Mouse (Mus musculus): ENCODE measurements around the gene Ttc23. TPM values are rescaled to one million over a fixed set of nuclear protein-coding genes. Genes with fewer than 3 reads are reported as not detected.

Ttc23 gene
- polyA plus RNA-seq, 1 experiment from 2014 or later, result 32.3 TPM

- Histone ChIP-seq H3K9ac (no peak overlapping the region), H3K4me2 (no peak overlapping the region), H3K27me3 (no peaks in the 10 kb centered on the region), H3K27ac (no peak overlapping the region), H3K9me3 (no peaks in the 10 kb centered on the region), H3K4me1 (peaks cover 14% of the 10 kb centered on the region), H3K4me3 (replicated peaks) (no peak overlapping the region), H3K36me3 (replicated peaks) (peaks cover 36% of the 10 kb centered on the region)
- 86% methylated on average over 7 of the region's 7 CpGs for WGBS
- ATAC-seq (ENCODE audit: low FRiP score), result no peak
These were observed 63.0 kb downstream of the Ttc23 start for GRCm38 (mm10) chr7:67710216-67710615.

- Histone ChIP-seq H3K4me1 (peaks cover 14% of the 10 kb centered on the region), H3K36me3 (replicated peaks) (peaks cover 34% of the 10 kb centered on the region), H3K27ac (peak overlapping the region; percentile 78), H3K9me3 (no peaks in the 10 kb centered on the region), H3K4me3 (replicated peaks) (no peak overlapping the region), H3K27me3 (no peaks in the 10 kb centered on the region), H3K4me2 (peak overlapping the region; percentile 25), H3K9ac (0 out of 2 replicates have a peak overlapping the region, but pooled peaks have one; percentile 25)
- WGBS, result 50% methylated on average over 19 of the region's 19 CpGs
- peak; percentile 79; the same call in 1 of the 2 replicates for ATAC-seq (ENCODE audit: low FRiP score)
These were observed 66.8 kb downstream of the Ttc23 start for GRCm38 (mm10) chr7:67713820-67714510.

- H3K4me1 ChIP-seq, result peaks cover 14% of the 10 kb centered on the region
- H3K9me3 ChIP-seq, result no peaks in the 10 kb centered on the region
- H3K9ac ChIP-seq, result no peak overlapping the region
- no peaks in the 10 kb centered on the region for H3K27me3 ChIP-seq
- H3K27ac ChIP-seq, result no peak overlapping the region
- peaks cover 32% of the 10 kb centered on the region for H3K36me3 ChIP-seq (replicated peaks)
- H3K4me2 ChIP-seq, result no peak overlapping the region
- no peak overlapping the region for H3K4me3 ChIP-seq (replicated peaks)
- WGBS, result 82% methylated on average over 7 of the region's 7 CpGs
- ATAC-seq (ENCODE audit: low FRiP score), result no peak
These were observed 68.0 kb downstream of the Ttc23 start for GRCm38 (mm10) chr7:67715176-67715575.

- Histone ChIP-seq H3K36me3 (replicated peaks) (peaks cover 23% of the 10 kb centered on the region), H3K27ac (no peak overlapping the region), H3K9me3 (no peaks in the 10 kb centered on the region), H3K4me2 (no peak overlapping the region), H3K4me1 (peaks cover 14% of the 10 kb centered on the region), H3K27me3 (no peaks in the 10 kb centered on the region), H3K9ac (no peak overlapping the region), H3K4me3 (replicated peaks) (no peak overlapping the region)
- WGBS, result 83% methylated on average over 11 of the region's 11 CpGs
- no peak for ATAC-seq (ENCODE audit: low FRiP score)
These were observed 69.1 kb downstream of the Ttc23 start for GRCm38 (mm10) chr7:67716213-67716878.

- H3K9me3 ChIP-seq, result no peaks in the 10 kb centered on the region
- H3K4me2 ChIP-seq, result no peak overlapping the region
- H3K4me3 ChIP-seq (replicated peaks), result no peak overlapping the region
- H3K4me1 ChIP-seq, result peaks cover 14% of the 10 kb centered on the region
- H3K36me3 ChIP-seq (replicated peaks), result peaks cover 18% of the 10 kb centered on the region
- 94% methylated on average over 10 of the region's 10 CpGs for WGBS
- ATAC-seq (ENCODE audit: low FRiP score), result no peak
- H3K27me3 ChIP-seq, result no peaks in the 10 kb centered on the region
- no peak overlapping the region for H3K9ac ChIP-seq
- H3K27ac ChIP-seq, result no peak overlapping the region
These were observed 69.7 kb downstream of the Ttc23 start for GRCm38 (mm10) chr7:67716925-67717324.

GRCm38 (mm10) chr7:67717520-67717919, 70.3 kb downstream of the Ttc23 start:
- peaks cover 14% of the 10 kb centered on the region for H3K4me1 ChIP-seq
- no peak for ATAC-seq (ENCODE audit: low FRiP score)
- no peaks in the 10 kb centered on the region for H3K9me3 ChIP-seq

GRCm38 (mm10) chr7:67718804-67719203, 71.6 kb downstream of the Ttc23 start:
- Histone ChIP-seq H3K27me3 (no peaks in the 10 kb centered on the region), H3K36me3 (replicated peaks) (peaks cover 6% of the 10 kb centered on the region; the same call in 1 of the 2 replicates), H3K27ac (no peak overlapping the region), H3K4me1 (peaks cover 12% of the 10 kb centered on the region), H3K9ac (no peak overlapping the region), H3K4me3 (replicated peaks) (no peak overlapping the region), H3K9me3 (no peaks in the 10 kb centered on the region), H3K4me2 (no peak overlapping the region)
- no peak for ATAC-seq (ENCODE audit: low FRiP score)
- WGBS, result 76% methylated on average over 8 of the region's 8 CpGs

More at GRCm38 (mm10) chr7:67717520-67717919, 70.3 kb downstream of the Ttc23 start:
- Histone ChIP-seq H3K4me3 (replicated peaks) (no peak overlapping the region), H3K4me2 (no peak overlapping the region), H3K9ac (no peak overlapping the region), H3K36me3 (replicated peaks) (peaks cover 14% of the 10 kb centered on the region), H3K27me3 (no peaks in the 10 kb centered on the region), H3K27ac (no peak overlapping the region)
- 94% methylated on average over 3 of the region's 3 CpGs for WGBS

- Histone ChIP-seq H3K27ac (no peak overlapping the region), H3K9ac (no peak overlapping the region), H3K27me3 (no peaks in the 10 kb centered on the region), H3K36me3 (replicated peaks) (peaks cover 19% of the 10 kb centered on the region), H3K4me3 (replicated peaks) (no peak overlapping the region), H3K9me3 (no peaks in the 10 kb centered on the region), H3K4me1 (no peaks in the 10 kb centered on the region), H3K4me2 (no peak overlapping the region)
- WGBS, result 59% methylated on average over 2 of the region's 2 CpGs
- no peak for ATAC-seq (ENCODE audit: low FRiP score)
These were observed 75.0 kb downstream of the Ttc23 start for GRCm38 (mm10) chr7:67722163-67722562.

GRCm38 (mm10) chr7:67724536-67724935, 77.3 kb downstream of the Ttc23 start:
- Histone ChIP-seq H3K4me1 (no peaks in the 10 kb centered on the region), H3K9ac (no peak overlapping the region), H3K9me3 (no peaks in the 10 kb centered on the region), H3K4me3 (replicated peaks) (no peak overlapping the region), H3K27ac (no peak overlapping the region), H3K36me3 (replicated peaks) (peaks cover 31% of the 10 kb centered on the region), H3K27me3 (no peaks in the 10 kb centered on the region), H3K4me2 (no peak overlapping the region)
- WGBS, result 83% methylated on average over 4 of the region's 4 CpGs
- no peak for ATAC-seq (ENCODE audit: low FRiP score)

- Histone ChIP-seq H3K9me3 (no peaks in the 10 kb centered on the region), H3K4me2 (no peak overlapping the region), H3K4me3 (replicated peaks) (no peak overlapping the region), H3K36me3 (replicated peaks) (peaks cover 27% of the 10 kb centered on the region), H3K9ac (no peak overlapping the region), H3K27me3 (no peaks in the 10 kb centered on the region), H3K27ac (no peak overlapping the region), H3K4me1 (no peaks in the 10 kb centered on the region)
- 77% methylated on average over 9 of the region's 9 CpGs for WGBS
- no peak for ATAC-seq (ENCODE audit: low FRiP score)
These were observed 77.8 kb downstream of the Ttc23 start for GRCm38 (mm10) chr7:67725016-67725415.

GRCm38 (mm10) chr7:67728203-67728602, 81.0 kb downstream of the Ttc23 start:
- peaks cover 27% of the 10 kb centered on the region for H3K36me3 ChIP-seq (replicated peaks)

GRCm38 (mm10) chr7:67728809-67729208, 81.6 kb downstream of the Ttc23 start:
- WGBS, result 92% methylated on average over 4 of the region's 4 CpGs
- Histone ChIP-seq H3K27ac (no peak overlapping the region), H3K4me3 (replicated peaks) (no peak overlapping the region), H3K4me1 (no peaks in the 10 kb centered on the region), H3K36me3 (replicated peaks) (peaks cover 27% of the 10 kb centered on the region), H3K9me3 (no peaks in the 10 kb centered on the region), H3K9ac (no peak overlapping the region), H3K27me3 (no peaks in the 10 kb centered on the region), H3K4me2 (no peak overlapping the region)
- no peak for ATAC-seq (ENCODE audit: low FRiP score)

More at GRCm38 (mm10) chr7:67728203-67728602, 81.0 kb downstream of the Ttc23 start:
- Histone ChIP-seq H3K4me3 (replicated peaks) (no peak overlapping the region), H3K27ac (no peak overlapping the region), H3K4me1 (no peaks in the 10 kb centered on the region), H3K9ac (no peak overlapping the region), H3K4me2 (no peak overlapping the region), H3K27me3 (no peaks in the 10 kb centered on the region), H3K9me3 (no peaks in the 10 kb centered on the region)
- WGBS, result 94% methylated on average over 4 of the region's 4 CpGs
- no peak for ATAC-seq (ENCODE audit: low FRiP score)
